Mouse (Mus musculus): ENCODE results near the gene Sesn1.

- TF ChIP-seq CTCF (IDR thresholded peaks at IDR 0.05; ENCODE audit: low read depth, low read length) (no peak), POLR2A (IDR thresholded peaks at IDR 0.05; ENCODE audit: insufficient read depth, low read length) (no peak), EP300 (IDR thresholded peaks at IDR 0.05; ENCODE audit: insufficient read depth, low read depth, low read length) (no peak)
Measured at GRCm38 (mm10) chr10:41848721-41849120, 39.0 kb downstream of the Sesn1 start.
